Comparison of ENCODE assay signal across 8 mouse cellular contexts in genomic region chr12:69962468-69962867, GRCm38 (mm10). TPM values are rescaled to one million over a fixed set of nuclear protein-coding genes. Genes with fewer than 3 reads are reported as not detected.
DNase-seq lines count a peak whose midpoint lies in the region; ATAC-seq and TF ChIP-seq lines count a peak whose summit lies in the region.

No protein-coding gene starts in this region.

- no peaks in the 10 kb centered on the region for H3K9me3 ChIP-seq in kidney, embryonic 14.5 days (ENCODE audit: control insufficient read depth, low read length)
- no peaks in the 10 kb centered on the region for H3K9me3 ChIP-seq in embryonic facial prominence, embryonic 14.5 days (ENCODE audit: control insufficient read depth, low read length)

- 53% methylated on average over 4 of the region's 4 CpGs for WGBS in kidney, adult 2 months
- 66% methylated on average over 4 of the region's 4 CpGs for WGBS in kidney, embryonic 14.5 days
- WGBS in embryonic facial prominence, embryonic 14.5 days: 67% methylated on average over 4 of the region's 4 CpGs

- H3K4me1 ChIP-seq in kidney, adult 2 months (ENCODE audit: control insufficient read depth, insufficient read depth, low read length): no peaks in the 10 kb centered on the region
- H3K4me1 ChIP-seq in kidney, embryonic 14.5 days (ENCODE audit: control insufficient read depth, insufficient read depth, low read length): no peaks in the 10 kb centered on the region
- H3K4me1 ChIP-seq in embryonic facial prominence, embryonic 14.5 days (ENCODE audit: control insufficient read depth, insufficient read depth, low read length): no peaks in the 10 kb centered on the region

- no peak for TF ChIP-seq POLR2A in kidney, adult 2 months (IDR thresholded peaks at IDR 0.05; ENCODE audit: low read depth, low read length)

- no peak overlapping the region for H3K27ac ChIP-seq in kidney, adult 2 months (ENCODE audit: insufficient read depth, low read depth, low read length)
- no peak overlapping the region for H3K27ac ChIP-seq in kidney, embryonic 14.5 days (ENCODE audit: low read depth, low read length)
- H3K27ac ChIP-seq in embryonic facial prominence, embryonic 14.5 days (replicated peaks; ENCODE audit: low read depth, low read length): no peak overlapping the region

- H3K4me3 ChIP-seq in kidney, adult 2 months (ENCODE audit: insufficient read depth, low read depth, low read length): no peak overlapping the region
- no peak overlapping the region for H3K4me3 ChIP-seq in kidney, embryonic 14.5 days (ENCODE audit: low read length)
- H3K4me3 ChIP-seq in embryonic facial prominence, embryonic 14.5 days (ENCODE audit: low read depth, low read length): no peak overlapping the region

- peaks cover 2% of the 10 kb centered on the region; the same call in 1 of the 2 replicates for H3K36me3 ChIP-seq in kidney, adult 2 months (ENCODE audit: control insufficient read depth, insufficient read depth, low read length)
- peaks cover 42% of the 10 kb centered on the region for H3K36me3 ChIP-seq in kidney, embryonic 14.5 days (ENCODE audit: control insufficient read depth, insufficient read depth, low read length)
- peaks cover 73% of the 10 kb centered on the region for H3K36me3 ChIP-seq in embryonic facial prominence, embryonic 14.5 days (ENCODE audit: control insufficient read depth, insufficient read depth, low read length)

- no peak overlapping the region for H3K9ac ChIP-seq in kidney, embryonic 14.5 days (ENCODE audit: low read depth, low read length)
- no peak overlapping the region for H3K9ac ChIP-seq in embryonic facial prominence, embryonic 14.5 days (ENCODE audit: low read depth, low read length)

- no peaks in the 10 kb centered on the region for H3K27me3 ChIP-seq in kidney, adult 2 months (replicated peaks; ENCODE audit: control insufficient read depth, insufficient read depth, low read length)
- H3K27me3 ChIP-seq in kidney, embryonic 14.5 days (ENCODE audit: control insufficient read depth, insufficient read depth, low read length): no peaks in the 10 kb centered on the region
- no peaks in the 10 kb centered on the region for H3K27me3 ChIP-seq in embryonic facial prominence, embryonic 14.5 days (replicated peaks; ENCODE audit: control insufficient read depth, insufficient read depth, low read length)

- intact Hi-C loops in heart, postnatal 36 days (cut with DNase I): loop anchor here (1.0 to 5.0 kb wide), 4 partner anchors 24 to 275 kb away; partner anchors contain the start of gene Sav1
- intact Hi-C loops in left cerebral cortex, postnatal 14 days (cut with DNase I): loop anchor here (5.0 kb wide), 1 partner anchor 70 kb away; no protein-coding TSS in a partner anchor

- ATAC-seq in kidney, embryonic 14.5 days (ENCODE audit: low FRiP score, low TSS enrichment): no peak; the same call in 1 of the 2 replicates
- ATAC-seq in embryonic facial prominence, embryonic 14.5 days (ENCODE audit: low read depth): peak; percentile 44; the same call in 1 of the 2 replicates

- TF ChIP-seq CTCF in kidney, adult 2 months (conservative IDR thresholded peaks at IDR 0.05; ENCODE audit: insufficient read depth, insufficient read length, low read depth, low read length): peak; percentile 90

- no peak overlapping the region for H3K4me2 ChIP-seq in kidney, embryonic 14.5 days (replicated peaks; ENCODE audit: low read depth, low read length)
- H3K4me2 ChIP-seq in embryonic facial prominence, embryonic 14.5 days (ENCODE audit: low read depth, low read length): no peak overlapping the region

- DNase-seq in kidney, adult 2 months: peak; percentile 82
- peak; percentile 78 for DNase-seq in adrenal gland, postnatal 10 days
- DNase-seq in embryonic facial prominence, embryonic 14.5 days (ENCODE audit: low spot score): peak; percentile 48
- DNase-seq in heart, postnatal 36 days: peak; percentile 68 to 75
- DNase-seq in left cerebral cortex, postnatal 14 days (ENCODE audit: low spot score in 2 of 2): peak; percentile 61 to 77
- DNase-seq in naive thymus-derived CD4-positive, alpha-beta T cell, adult 2 months (ENCODE audit: low read depth): peak; percentile 66
- DNase-seq in testis, postnatal 14 days (ENCODE audit: low spot score): peak; percentile 28

RNA-seq across cellular contexts. Expression of gene Sav1, which starts 24.3 kb away (rescaled TPM):
- 18.8 and 22.6 TPM in 2 replicates for polyA plus RNA-seq in kidney, adult 2 months (2012; rRNA removed)
- 10.0 and 10.8 TPM in 2 replicates for polyA plus RNA-seq in kidney, embryonic 14.5 days (2014; fragmentation: Nextera tagmentation; extraction: Ambion mirVana)
- total RNA-seq in adrenal gland, postnatal 10 days (2021): 10 to 100 TPM; 44.2 to 52.3 TPM
- 10.4 and 12.0 TPM in 2 replicates for polyA plus RNA-seq in embryonic facial prominence, embryonic 14.5 days (2014; fragmentation: Nextera tagmentation; extraction: Ambion mirVana)
- total RNA-seq in heart, postnatal 36 days (2021): 10 to 100 TPM; 25.5 TPM
- 10 to 100 TPM; 18.9 TPM for total RNA-seq in left cerebral cortex, postnatal 14 days (2021)

Comparison
In these comparisons a context has a peak if more than half of its experiments do, and no peak if none do; other contexts are left out.
1. DNase-seq: peak in every context shown above with its lines; median percentile 82 in kidney, adult 2 months; 78 in adrenal gland, postnatal 10 days; 72 in heart, postnatal 36 days; 69 in left cerebral cortex, postnatal 14 days; 66 in naive thymus-derived CD4-positive, alpha-beta T cell, adult 2 months; 48 in embryonic facial prominence, embryonic 14.5 days; 28 in testis, postnatal 14 days.